Mouse (Mus musculus) CD4-positive helper T cell, adult 2 months (primary cell): Measurements from ENCODE around the gene Rhbdf1.

Experiments
- DNase-seq: peaks from one replicate; pipeline ENCODE4 v3.0.0-alpha.2; 2012; ENCODE audit warnings: low read depth, missing footprints, low spot score

The Rhbdf1 gene

GRCm38 (mm10) chr11:32238093-32238860, 16.2 kb upstream of the Rhbdf1 start:
- peak; percentile 70 for DNase-seq

GRCm38 (mm10) chr11:32237411-32237795, 15.3 kb upstream of the Rhbdf1 start:
- DNase-seq: no peak

GRCm38 (mm10) chr11:32236712-32237410, 14.8 kb upstream of the Rhbdf1 start:
- DNase-seq: no peak

- DNase-seq: no peak
Observed at GRCm38 (mm10) chr11:32236132-32236531, 14.0 kb upstream of the Rhbdf1 start.

GRCm38 (mm10) chr11:32235646-32236045, 13.5 kb upstream of the Rhbdf1 start:
- DNase-seq: no peak

GRCm38 (mm10) chr11:32234816-32235485, 12.9 kb upstream of the Rhbdf1 start:
- no peak for DNase-seq

- no peak for DNase-seq
Observed at GRCm38 (mm10) chr11:32233895-32234294, 11.8 kb upstream of the Rhbdf1 start.

GRCm38 (mm10) chr11:32232848-32233247, 10.7 kb upstream of the Rhbdf1 start:
- DNase-seq: no peak

GRCm38 (mm10) chr11:32231125-32231524, 9.0 kb upstream of the Rhbdf1 start:
- no peak for DNase-seq

- DNase-seq: no peak
Observed at GRCm38 (mm10) chr11:32230220-32230619, 8.1 kb upstream of the Rhbdf1 start.

GRCm38 (mm10) chr11:32228292-32228845, 6.3 kb upstream of the Rhbdf1 start:
- no peak for DNase-seq

- DNase-seq: no peak
Observed at GRCm38 (mm10) chr11:32227555-32227954, 5.5 kb upstream of the Rhbdf1 start.

- DNase-seq: no peak
Observed at GRCm38 (mm10) chr11:32227041-32227440, 4.9 kb upstream of the Rhbdf1 start.

GRCm38 (mm10) chr11:32226124-32226871, 4.2 kb upstream of the Rhbdf1 start, which contains the start of gene Mpg:
Gene Mpg (plus strand): TSS chr11:32226505.
- DNase-seq: peak; percentile 91

- DNase-seq: no peak
Observed at GRCm38 (mm10) chr11:32225222-32226104, 3.4 kb upstream of the Rhbdf1 start.

- no peak for DNase-seq
Observed at GRCm38 (mm10) chr11:32224468-32225139, 2.5 kb upstream of the Rhbdf1 start.

- no peak for DNase-seq
Observed at GRCm38 (mm10) chr11:32223297-32223967, 1.3 kb upstream of the Rhbdf1 start.

- DNase-seq: peak; percentile 46
Observed at GRCm38 (mm10) chr11:32222570-32223194, 582 bp upstream of the Rhbdf1 start.
